Mouse (Mus musculus) colon, adult 2 months (tissue): ENCODE data around the gene Yeats2. TPM values are rescaled to one million over a fixed set of nuclear protein-coding genes. Genes with fewer than 3 reads are reported as not detected.

Source experiments
- polyA plus RNA-seq: library from polyadenylated mRNA; depleted of rRNA; stranded (reverse); fragments of >200 nt; gene quantifications from 2 replicates; pipeline ENCODE4 v1.2.3, GENCODE M21; 2012; rRNA removed

The Yeats2 gene
- polyA plus RNA-seq: 17.6 and 19.7 TPM in 2 replicates

DNA sequence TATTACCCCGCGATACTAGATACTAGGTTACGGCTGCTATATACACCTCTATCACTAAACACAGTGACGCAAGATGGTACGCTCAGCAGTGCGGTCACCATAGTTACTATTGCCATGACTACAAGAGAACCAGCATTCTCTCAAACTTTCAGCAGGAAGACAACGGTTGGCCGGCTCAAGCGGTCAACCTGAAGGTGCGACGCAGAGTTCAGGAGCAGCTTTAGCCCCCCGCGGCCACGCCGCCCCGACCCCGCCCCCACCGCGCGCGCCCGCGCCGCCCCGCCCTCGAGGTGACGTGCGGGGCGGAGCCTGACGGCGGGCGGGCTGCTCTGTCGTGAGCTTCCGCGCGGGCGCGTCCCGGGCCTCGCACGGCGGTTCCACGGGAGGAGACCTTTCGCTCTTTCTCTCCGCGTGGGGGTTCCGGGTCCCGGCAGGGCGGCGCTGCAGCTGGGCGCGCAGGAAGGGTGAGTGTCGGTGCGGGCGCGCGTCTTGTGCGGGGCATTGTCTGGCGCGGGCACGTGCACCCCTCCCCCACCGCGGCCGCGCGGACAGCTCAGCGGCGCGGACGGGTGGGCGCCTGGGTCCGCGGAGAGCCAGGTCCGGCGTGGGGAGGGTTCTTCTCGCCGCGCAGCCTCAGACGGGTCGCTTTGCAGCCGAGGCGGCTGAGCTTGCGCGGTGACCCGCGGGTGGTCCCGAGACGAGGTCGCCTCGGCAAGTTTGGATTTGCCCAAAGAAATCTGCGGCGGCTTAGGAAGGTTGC, at the start of gene Yeats2:
Gene Yeats2 (plus strand): TSS at position 292 of the 760 bp plus-strand sequence.

DNA sequence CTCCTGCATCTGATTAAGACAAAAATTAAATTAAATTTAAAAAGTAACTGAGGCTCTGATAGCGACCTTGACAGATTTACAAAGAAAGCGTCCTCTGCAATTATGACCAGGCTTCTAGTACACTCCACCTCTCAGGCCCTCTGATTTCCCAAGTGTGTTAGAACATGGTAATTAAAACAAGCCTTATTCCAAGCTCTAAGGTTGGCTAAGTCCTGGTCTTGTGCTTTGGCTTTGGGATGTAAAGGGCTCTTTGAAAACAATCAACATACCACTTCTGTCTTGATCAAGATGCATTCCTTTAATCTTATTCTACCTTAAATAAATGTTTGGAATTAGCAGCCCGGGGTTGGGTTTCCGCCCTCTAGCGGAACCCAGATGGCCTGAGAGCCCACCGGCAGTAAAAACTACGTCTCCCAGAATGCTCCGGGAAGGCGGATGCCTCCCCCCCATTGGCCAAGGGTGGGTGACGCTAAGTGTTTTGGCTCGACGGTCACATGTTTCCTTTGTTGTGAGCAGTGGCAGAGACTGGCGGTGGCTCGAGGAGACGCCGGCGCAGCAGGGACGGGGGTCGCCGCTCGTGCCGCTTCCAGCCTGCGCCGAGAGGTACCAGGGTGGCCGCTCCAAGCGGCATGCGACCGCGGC, 43.7 kb upstream of the Yeats2 start, which contains the start of gene Klhl24:
Gene Klhl24 (plus strand): TSS at position 474 of the 642 bp plus-strand sequence.

GRCm38 (mm10) chr16:20240468-20241414, 99.9 kb downstream of the Yeats2 start, which contains the start of gene Map6d1:
TSS of gene Map6d1 (minus strand) at chr16:20241358.

Other genes with a start within 250 kb of the Yeats2 start
- 0.85 and 1.2 TPM in 2 replicates for gene Klhl6, start 158.0 kb upstream of the Yeats2 start, polyA plus RNA-seq
- gene Klhl24, start 43.5 kb upstream of the Yeats2 start, polyA plus RNA-seq: 4.9 and 5.7 TPM in 2 replicates
- 0.07 and 0.09 TPM in 2 replicates for gene Map6d1, start 100.3 kb downstream of the Yeats2 start, polyA plus RNA-seq
- 28.6 and 44.6 TPM in 2 replicates for gene Parl, start 161.3 kb downstream of the Yeats2 start, polyA plus RNA-seq
- gene Cyp2ab1, start 184.3 kb downstream of the Yeats2 start, polyA plus RNA-seq: 0.20 and 0.44 TPM in 2 replicates